Mouse (Mus musculus): ENCODE results near the gene Magea2. TPM values are rescaled to one million over a fixed set of nuclear protein-coding genes. Genes with fewer than 3 reads are reported as not detected.
"Not testable (repeated sequence)": the region's sequence is repeated elsewhere in the genome, so short reads cannot be mapped to it uniquely, and the experiment has no call there.

Gene Magea2
- polyA plus RNA-seq (2015; fragmentation: Nextera tagmentation; extraction: Ambion mirVana): not detected in 2 replicates

GRCm38 (mm10) chrX:155093566-155093965 lies at the start of gene Magea2:
Gene Magea2 (minus strand): TSS chrX:155093666.
- not testable (repeated sequence) for H3K36me3 ChIP-seq; H3K27me3 ChIP-seq; H3K4me2 ChIP-seq (replicated peaks); H3K9ac ChIP-seq (replicated peaks); H3K4me1 ChIP-seq (replicated peaks); H3K27ac ChIP-seq; ATAC-seq; H3K9me3 ChIP-seq; H3K4me3 ChIP-seq (replicated peaks)
- WGBS: 85% methylated on average over 3 of the region's 4 CpGs

DNA sequence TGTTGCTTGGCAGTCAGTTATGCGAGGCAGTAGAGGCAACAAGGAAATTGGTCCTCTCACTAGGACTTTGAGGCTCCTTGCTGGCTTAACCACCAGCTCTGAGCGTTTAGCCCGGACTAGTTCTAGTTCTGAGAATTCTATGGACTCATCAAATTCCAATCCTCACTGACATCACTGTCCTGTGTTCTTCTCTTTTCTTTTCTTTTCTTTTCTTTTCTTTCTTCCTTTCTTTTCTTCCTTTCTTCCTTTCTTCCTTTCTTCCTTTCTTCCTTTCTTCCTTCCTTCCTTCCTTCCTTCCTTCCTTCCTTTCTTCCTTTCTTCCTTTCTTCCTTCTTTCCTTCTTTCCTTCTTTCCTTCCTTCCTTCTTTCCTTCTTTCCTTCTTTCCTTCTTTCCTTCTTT lies 34.8 kb upstream of the Magea2 start, which contains the start of gene Cldn34b2:
Cldn34b2 (minus strand) TSS at position 101 of the 400 bp plus-strand sequence.
- not testable (repeated sequence) for H3K4me1 ChIP-seq (replicated peaks); H3K9me3 ChIP-seq; ATAC-seq; H3K27ac ChIP-seq; H3K36me3 ChIP-seq; H3K9ac ChIP-seq (replicated peaks); H3K4me2 ChIP-seq (replicated peaks); H3K4me3 ChIP-seq (replicated peaks); H3K27me3 ChIP-seq
- WGBS: 85% methylated on average over 3 of the region's 3 CpGs

DNA sequence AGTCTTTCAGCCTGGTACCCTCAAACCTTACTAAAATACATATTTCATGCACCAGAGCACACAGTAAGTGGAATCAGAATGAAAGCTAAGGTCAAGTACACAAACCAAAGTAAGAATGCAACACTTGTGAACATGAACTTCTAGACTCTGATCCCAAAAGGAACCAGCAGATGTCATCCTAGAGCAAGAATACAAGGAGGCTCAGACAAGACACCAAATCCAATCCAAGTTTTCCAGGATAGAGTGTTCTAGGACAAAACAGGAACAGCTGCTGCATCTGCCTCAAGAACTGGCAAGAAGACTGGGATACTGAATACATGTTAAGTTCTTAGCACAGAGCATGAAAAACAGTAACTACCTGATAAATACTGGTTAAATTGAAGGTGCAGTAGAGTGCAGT lies 4.6 kb upstream of the Magea2 start:
- no peak overlapping the region for H3K4me3 ChIP-seq (replicated peaks)
- H3K36me3 ChIP-seq: no peaks in the 10 kb centered on the region
- no peak for ATAC-seq
- no peak overlapping the region for H3K9ac ChIP-seq (replicated peaks)
- no peak overlapping the region for H3K4me2 ChIP-seq (replicated peaks)
- H3K27me3 ChIP-seq: no peaks in the 10 kb centered on the region
- H3K9me3 ChIP-seq: no peaks in the 10 kb centered on the region
- H3K27ac ChIP-seq: no peak overlapping the region
- H3K4me1 ChIP-seq (replicated peaks): no peaks in the 10 kb centered on the region

DNA sequence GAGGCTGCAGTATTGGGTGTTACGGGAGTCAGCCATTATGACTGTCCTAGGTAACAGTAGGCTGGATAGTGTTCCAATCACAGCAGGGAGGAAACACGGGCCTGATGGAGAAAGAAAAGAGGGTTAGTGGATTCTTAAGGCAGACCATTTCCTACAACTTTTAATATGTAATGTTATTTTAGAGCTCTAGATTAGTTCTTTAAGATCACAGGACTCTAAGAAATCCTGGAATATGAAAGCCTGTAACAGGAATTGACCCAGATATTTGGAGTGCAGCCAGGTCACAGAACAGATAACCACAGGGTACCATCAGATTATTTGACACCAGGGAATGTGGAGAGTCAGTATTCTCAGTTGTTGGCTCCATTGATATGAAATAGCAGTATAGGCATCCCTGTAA lies 3.8 kb downstream of the Magea2 start, which contains the start of gene Magea1:
Magea1 (minus strand) TSS at position 101 of the 400 bp plus-strand sequence.
- ATAC-seq; H3K36me3 ChIP-seq; H3K4me2 ChIP-seq (replicated peaks); H3K27me3 ChIP-seq; H3K4me1 ChIP-seq (replicated peaks); H3K9me3 ChIP-seq; H3K4me3 ChIP-seq (replicated peaks); H3K9ac ChIP-seq (replicated peaks); H3K27ac ChIP-seq: not testable (repeated sequence)
- 71% methylated on average over 1 of the region's 2 CpGs for WGBS

DNA sequence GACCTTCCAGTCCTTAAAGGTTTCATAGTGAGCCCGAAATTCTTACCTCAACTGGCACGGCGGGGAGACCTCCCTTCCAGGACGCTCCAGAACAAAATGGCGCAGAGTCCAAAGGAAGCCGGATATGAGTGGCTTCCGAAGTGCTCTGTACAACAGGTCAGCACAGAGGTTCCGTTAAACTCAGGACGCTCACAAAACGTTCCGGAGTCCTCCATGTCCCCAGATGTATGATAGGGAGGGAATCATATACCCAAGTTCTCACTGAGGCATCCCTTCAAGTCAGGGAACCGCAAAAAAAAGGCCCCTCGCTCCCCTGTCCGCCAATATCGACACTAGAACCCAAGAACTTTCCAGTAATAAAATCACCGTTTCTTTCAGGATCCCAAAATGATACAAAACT lies 30.4 kb downstream of the Magea2 start, which contains the start of gene Magea5:
Magea5 (minus strand) TSS at position 101 of the 400 bp plus-strand sequence.
- ATAC-seq; H3K27me3 ChIP-seq; H3K4me3 ChIP-seq (replicated peaks); H3K27ac ChIP-seq; H3K9ac ChIP-seq (replicated peaks); H3K4me2 ChIP-seq (replicated peaks); H3K4me1 ChIP-seq (replicated peaks); H3K9me3 ChIP-seq; H3K36me3 ChIP-seq: not testable (repeated sequence)
- 89% methylated on average over 12 of the region's 16 CpGs for WGBS

DNA sequence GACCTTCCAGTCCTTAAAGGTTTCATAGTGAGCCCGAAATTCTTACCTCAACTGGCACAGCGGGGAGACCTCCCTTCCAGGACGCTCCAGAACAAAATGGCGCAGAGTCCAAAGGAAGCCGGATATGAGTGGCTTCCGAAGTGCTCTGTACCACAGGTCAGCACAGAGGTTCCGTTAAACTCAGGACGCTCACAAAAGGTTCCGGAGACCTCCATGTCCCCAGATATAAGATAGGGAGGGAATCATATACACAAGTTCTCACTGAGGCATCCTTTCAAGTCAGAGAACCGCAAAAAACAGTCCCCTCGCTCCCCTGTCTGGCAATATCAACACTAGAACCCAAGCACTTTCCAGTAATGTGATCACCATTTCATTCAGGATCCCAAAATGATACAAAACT lies 97.7 kb downstream of the Magea2 start, which contains the start of gene Magea8:
Magea8 (minus strand) TSS at position 101 of the 400 bp plus-strand sequence.
- H3K4me2 ChIP-seq (replicated peaks); H3K27ac ChIP-seq; H3K4me1 ChIP-seq (replicated peaks); H3K36me3 ChIP-seq; H3K9me3 ChIP-seq; H3K9ac ChIP-seq (replicated peaks); H3K4me3 ChIP-seq (replicated peaks); H3K27me3 ChIP-seq; ATAC-seq: not testable (repeated sequence)
- WGBS: 88% methylated on average over 11 of the region's 11 CpGs

Other genes with a start within 250 kb of the Magea2 start
- not detected in 2 replicates for gene Cldn34b1, start 203.4 kb downstream of the Magea2 start, polyA plus RNA-seq (2015; fragmentation: Nextera tagmentation; extraction: Ambion mirVana)
- gene Magea6, start 157.7 kb downstream of the Magea2 start, polyA plus RNA-seq (2015; fragmentation: Nextera tagmentation; extraction: Ambion mirVana): not detected in 2 replicates
- gene Magea3, start 144.2 kb downstream of the Magea2 start, polyA plus RNA-seq (2015; fragmentation: Nextera tagmentation; extraction: Ambion mirVana): not detected in 2 replicates
- not detected in 2 replicates for gene Magea8, start 97.8 kb downstream of the Magea2 start, polyA plus RNA-seq (2015; fragmentation: Nextera tagmentation; extraction: Ambion mirVana)
- gene Magea5, start 30.5 kb downstream of the Magea2 start, polyA plus RNA-seq (2015; fragmentation: Nextera tagmentation; extraction: Ambion mirVana): not detected in 2 replicates
- gene Magea1, start 3.9 kb downstream of the Magea2 start, polyA plus RNA-seq (2015; fragmentation: Nextera tagmentation; extraction: Ambion mirVana): not detected in 2 replicates
- gene Cldn34b2, start 34.7 kb upstream of the Magea2 start, polyA plus RNA-seq (2015; fragmentation: Nextera tagmentation; extraction: Ambion mirVana): not detected in 2 replicates
- 70.8 and 72.8 TPM in 2 replicates for gene Sat1, start 122.8 kb upstream of the Magea2 start, polyA plus RNA-seq (2015; fragmentation: Nextera tagmentation; extraction: Ambion mirVana)
- 31.2 and 35.6 TPM in 2 replicates for gene Acot9, start 168.8 kb upstream of the Magea2 start, polyA plus RNA-seq (2015; fragmentation: Nextera tagmentation; extraction: Ambion mirVana)
- 126 and 128 TPM in 2 replicates for gene Prdx4, start 247.1 kb upstream of the Magea2 start, polyA plus RNA-seq (2015; fragmentation: Nextera tagmentation; extraction: Ambion mirVana)

All from midbrain, embryonic 13.5 days (tissue).